Mouse (Mus musculus): ENCODE measurements around the gene Frmd8.

DNA sequence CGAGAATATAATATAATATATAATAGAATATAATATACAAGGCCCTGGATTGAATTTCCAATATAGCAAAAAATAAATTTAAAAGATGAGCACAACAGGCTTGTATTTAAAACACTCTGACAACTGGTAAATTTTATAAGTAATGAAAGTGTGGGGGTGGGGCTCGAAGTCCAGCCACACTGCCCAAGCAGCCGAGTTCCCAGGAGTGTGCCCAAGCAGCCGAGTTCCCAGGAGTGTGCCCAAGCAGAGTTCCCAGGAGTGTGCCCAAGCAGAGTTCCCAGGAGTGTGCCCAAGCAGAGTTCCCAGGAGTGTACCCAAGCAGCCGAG is 53.3 kb downstream of the Frmd8 start:
- no peak for TF ChIP-seq POLR2A (IDR thresholded peaks at IDR 0.05; ENCODE audit: low read depth, low read length)
- TF ChIP-seq CTCF (conservative IDR thresholded peaks at IDR 0.05; ENCODE audit: insufficient read depth, insufficient read length, low read depth, low read length): no peak

All from kidney, adult 2 months (tissue).